Mouse (Mus musculus): Measurements from ENCODE around the gene St6galnac4. TPM values are rescaled to one million over a fixed set of nuclear protein-coding genes. Genes with fewer than 3 reads are reported as not detected.
A peak's percentile ranks its signal among the peaks of the same experiment; 100 is the strongest.

Gene St6galnac4
- 16.3 and 18.9 TPM in 2 replicates for polyA plus RNA-seq (2012; ENCODE audit: insufficient read depth, low replicate concordance)

- Histone ChIP-seq H3K9me3 (no peaks in the 10 kb centered on the region), H3K27me3 (replicated peaks) (no peaks in the 10 kb centered on the region), H3K4me3 (replicated peaks) (peak within 1 kb of the TSS; percentile 96), H3K36me3 (replicated peaks; ENCODE audit: low read length) (peaks cover 26% of the 10 kb centered on the region), H3K4me1 (peaks cover 72% of the 10 kb centered on the region)
- no peak for TF ChIP-seq FLI1 (IDR thresholded peaks at IDR 0.05; ENCODE audit: low read length)
- TF ChIP-seq GATA1 (IDR thresholded peaks at IDR 0.05; ENCODE audit: borderline replicate concordance, low read length), result no peak
Observed at GRCm38 (mm10) chr2:32586871-32587351, at the start of gene St6galnac4. TSS of gene St6galnac4 (plus strand) at chr2:32587095.

- Histone ChIP-seq H3K4me1 (peaks cover 56% of the 10 kb centered on the region), H3K4me3 (replicated peaks) (peak overlapping the region; percentile 50)
Observed at GRCm38 (mm10) chr2:32537360-32537905, 49.5 kb upstream of the St6galnac4 start.

GRCm38 (mm10) chr2:32537941-32538340, 49.0 kb upstream of the St6galnac4 start:
- Histone ChIP-seq H3K9me3 (no peaks in the 10 kb centered on the region), H3K4me3 (replicated peaks) (no peak overlapping the region), H3K27me3 (replicated peaks) (peaks cover 80% of the 10 kb centered on the region), H3K36me3 (replicated peaks; ENCODE audit: low read length) (no peaks in the 10 kb centered on the region), H3K4me1 (peaks cover 58% of the 10 kb centered on the region)
- TF ChIP-seq GATA1 (IDR thresholded peaks at IDR 0.05; ENCODE audit: borderline replicate concordance, low read length) (no peak), FLI1 (IDR thresholded peaks at IDR 0.05; ENCODE audit: low read length) (no peak)

More at GRCm38 (mm10) chr2:32537360-32537905, 49.5 kb upstream of the St6galnac4 start:
- TF ChIP-seq FLI1 (IDR thresholded peaks at IDR 0.05; ENCODE audit: low read length) (no peak), GATA1 (IDR thresholded peaks at IDR 0.05; ENCODE audit: borderline replicate concordance, low read length) (no peak)
- Histone ChIP-seq H3K27me3 (replicated peaks) (peaks cover 75% of the 10 kb centered on the region), H3K9me3 (no peaks in the 10 kb centered on the region), H3K36me3 (replicated peaks; ENCODE audit: low read length) (no peaks in the 10 kb centered on the region)

- peaks cover 55% of the 10 kb centered on the region for H3K4me1 ChIP-seq
- peaks cover 82% of the 10 kb centered on the region for H3K27me3 ChIP-seq (replicated peaks)
- H3K9me3 ChIP-seq, result no peaks in the 10 kb centered on the region
- H3K36me3 ChIP-seq (replicated peaks; ENCODE audit: low read length), result no peaks in the 10 kb centered on the region
- no peak for TF ChIP-seq FLI1 (IDR thresholded peaks at IDR 0.05; ENCODE audit: low read length)
- no peak for TF ChIP-seq GATA1 (IDR thresholded peaks at IDR 0.05; ENCODE audit: borderline replicate concordance, low read length)
- H3K4me3 ChIP-seq (replicated peaks), result no peak overlapping the region
Observed at GRCm38 (mm10) chr2:32538461-32538860, 48.4 kb upstream of the St6galnac4 start.

DNA sequence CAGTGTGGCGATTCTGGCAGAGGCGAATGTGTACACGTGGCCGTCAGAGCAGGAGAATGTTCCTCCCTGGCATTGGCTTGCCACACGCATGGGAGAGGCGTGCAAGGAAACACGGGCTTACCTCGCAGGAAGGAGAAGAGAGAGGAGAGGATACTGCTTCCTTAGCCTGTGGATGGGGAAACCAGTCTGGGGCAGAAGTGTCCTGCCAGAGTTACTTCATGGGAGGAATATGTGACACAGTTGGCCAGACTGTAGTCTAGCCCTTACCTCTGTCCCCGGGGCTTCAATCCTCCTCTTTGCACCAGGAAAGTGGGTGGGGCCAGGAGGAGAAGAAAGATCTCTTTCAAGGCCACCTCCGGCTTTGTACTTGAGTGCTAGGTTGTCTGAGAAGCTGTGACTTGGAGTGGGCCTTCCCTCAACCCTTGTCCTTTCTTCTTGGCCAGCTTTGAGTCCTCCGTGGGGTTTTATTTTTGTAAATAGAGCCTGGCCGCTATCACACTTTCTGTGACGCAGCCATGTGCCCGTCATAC, 47.4 kb upstream of the St6galnac4 start:
- TF ChIP-seq FLI1 (IDR thresholded peaks at IDR 0.05; ENCODE audit: low read length) (no peak), GATA1 (IDR thresholded peaks at IDR 0.05; ENCODE audit: borderline replicate concordance, low read length) (no peak)
- Histone ChIP-seq H3K4me3 (replicated peaks) (no peak overlapping the region), H3K27me3 (replicated peaks) (peaks cover 85% of the 10 kb centered on the region), H3K9me3 (0 out of 2 replicates have a peak, but pooled peaks cover 2% of the 10 kb centered on the region), H3K36me3 (replicated peaks; ENCODE audit: low read length) (no peaks in the 10 kb centered on the region), H3K4me1 (peaks cover 50% of the 10 kb centered on the region)

DNA sequence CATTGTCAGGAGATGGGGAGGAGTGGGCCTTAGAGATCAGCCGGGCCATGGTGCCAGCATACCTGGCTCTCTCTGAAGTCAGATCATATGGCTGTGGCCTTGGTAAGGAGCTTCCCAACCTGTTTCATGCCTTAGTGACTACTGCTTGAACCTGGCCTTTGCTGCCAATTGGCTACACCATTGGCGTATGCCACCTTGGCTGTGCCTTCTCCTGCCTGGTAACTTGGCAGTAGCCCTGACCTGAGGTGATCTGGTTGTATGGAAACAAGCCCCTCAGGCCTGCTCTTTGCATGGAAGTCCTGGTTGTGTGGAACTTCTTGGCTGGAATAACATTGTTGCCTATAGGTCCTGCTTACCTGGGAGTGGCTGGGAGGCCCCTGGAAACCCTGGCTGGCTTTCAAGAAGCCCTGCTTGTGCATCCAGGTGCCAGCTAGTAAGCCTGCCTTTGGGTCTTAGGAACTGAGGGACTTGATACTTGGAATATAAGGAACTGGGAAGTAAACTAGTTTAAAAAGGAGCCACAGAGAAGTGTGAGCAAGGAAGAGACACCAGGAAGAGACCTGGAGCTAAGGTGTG, 45.5 kb upstream of the St6galnac4 start:
- H3K4me1 ChIP-seq, result peaks cover 35% of the 10 kb centered on the region
- no peak for TF ChIP-seq GATA1 (IDR thresholded peaks at IDR 0.05; ENCODE audit: borderline replicate concordance, low read length)
- TF ChIP-seq FLI1 (IDR thresholded peaks at IDR 0.05; ENCODE audit: low read length), result no peak
- peaks cover 83% of the 10 kb centered on the region for H3K27me3 ChIP-seq (replicated peaks)
- no peaks in the 10 kb centered on the region for H3K36me3 ChIP-seq (replicated peaks; ENCODE audit: low read length)
- H3K4me3 ChIP-seq (replicated peaks), result peak overlapping the region; percentile 15
- H3K9me3 ChIP-seq, result 0 out of 2 replicates have a peak, but pooled peaks cover 2% of the 10 kb centered on the region

- no peak overlapping the region for H3K4me3 ChIP-seq (replicated peaks)
- peaks cover 29% of the 10 kb centered on the region for H3K4me1 ChIP-seq
- no peak for TF ChIP-seq FLI1 (IDR thresholded peaks at IDR 0.05; ENCODE audit: low read length)
- TF ChIP-seq GATA1 (IDR thresholded peaks at IDR 0.05; ENCODE audit: borderline replicate concordance, low read length), result no peak
- H3K27me3 ChIP-seq (replicated peaks), result peaks cover 79% of the 10 kb centered on the region
- no peaks in the 10 kb centered on the region for H3K36me3 ChIP-seq (replicated peaks; ENCODE audit: low read length)
- H3K9me3 ChIP-seq, result 0 out of 2 replicates have a peak, but pooled peaks cover 2% of the 10 kb centered on the region
Observed at GRCm38 (mm10) chr2:32541986-32542573, 44.8 kb upstream of the St6galnac4 start.

GRCm38 (mm10) chr2:32543031-32543449, 43.9 kb upstream of the St6galnac4 start:
- no peak overlapping the region for H3K4me3 ChIP-seq (replicated peaks)
- H3K36me3 ChIP-seq (replicated peaks; ENCODE audit: low read length), result no peaks in the 10 kb centered on the region
- TF ChIP-seq FLI1 (IDR thresholded peaks at IDR 0.05; ENCODE audit: low read length), result no peak
- TF ChIP-seq GATA1 (IDR thresholded peaks at IDR 0.05; ENCODE audit: borderline replicate concordance, low read length), result no peak
- H3K9me3 ChIP-seq, result 0 out of 2 replicates have a peak, but pooled peaks cover 2% of the 10 kb centered on the region
- peaks cover 73% of the 10 kb centered on the region for H3K27me3 ChIP-seq (replicated peaks)
- peaks cover 26% of the 10 kb centered on the region for H3K4me1 ChIP-seq

DNA sequence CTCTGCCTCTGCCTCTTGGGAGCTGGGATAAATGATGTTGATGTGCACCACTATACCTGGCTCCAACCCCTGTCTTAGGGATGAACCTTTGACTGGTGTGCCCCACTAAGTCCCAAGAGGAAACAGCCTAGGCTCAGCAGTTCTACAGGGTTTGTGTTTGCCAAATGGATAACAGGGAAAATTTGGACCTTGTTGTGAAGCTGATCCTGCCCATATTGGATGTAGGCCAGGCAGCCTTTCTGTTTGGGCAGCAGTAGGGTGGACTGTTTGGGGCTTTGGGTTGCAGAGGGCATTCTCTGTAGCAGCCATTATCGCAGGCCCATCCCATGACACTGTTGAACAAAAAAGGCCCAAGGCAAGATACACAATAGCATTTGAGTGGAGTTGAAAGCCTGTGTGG, 39.9 kb upstream of the St6galnac4 start:
- 0 out of 2 replicates have a peak, but pooled peaks cover 2% of the 10 kb centered on the region for H3K9me3 ChIP-seq
- H3K4me3 ChIP-seq (replicated peaks), result no peak overlapping the region
- H3K4me1 ChIP-seq, result peaks cover 22% of the 10 kb centered on the region
- H3K27me3 ChIP-seq (replicated peaks), result peaks cover 69% of the 10 kb centered on the region
- H3K36me3 ChIP-seq (replicated peaks; ENCODE audit: low read length), result no peaks in the 10 kb centered on the region
- no peak for TF ChIP-seq FLI1 (IDR thresholded peaks at IDR 0.05; ENCODE audit: low read length)
- no peak for TF ChIP-seq GATA1 (IDR thresholded peaks at IDR 0.05; ENCODE audit: borderline replicate concordance, low read length)

All from megakaryocyte, embryonic 14.5 days (primary cell).